Mouse (Mus musculus) liver, adult 2 months (tissue): ENCODE results near the gene Haus5.

Experiments used
- CTCF ChIP-seq: fragments of 200-500 bp; IDR thresholded peaks from 2 replicates; pipeline ENCODE4 v1.5.1; 2011; ENCODE audit warnings: low read depth, low read length, control low read depth
- POLR2A ChIP-seq: fragments of 200-500 bp; IDR thresholded peaks from 2 replicates; pipeline ENCODE4 v1.6.1; 2011; ENCODE audit warnings: low read length, control low read depth; ENCODE audit not compliant: insufficient read depth; ENCODE audit errors: extremely low read depth

GRCm38 (mm10) chr7:30612654-30613402, 52.0 kb downstream of the Haus5 start, which contains the start of gene Upk1a:
- TF ChIP-seq POLR2A (no peak), CTCF (no peak)
